Mouse (Mus musculus) retina, postnatal 1 day (tissue): Measurements from ENCODE around the gene Ttc30a1.

Experiments used
- DNase-seq: peaks from one replicate; pipeline ENCODE4 v3.0.0-alpha.2; 2012

The Ttc30a1 gene

GRCm38 (mm10) chr2:75929786-75930444 is 51.9 kb downstream of the Ttc30a1 start:
- no peak for DNase-seq

GRCm38 (mm10) chr2:75929141-75929540 is 52.6 kb downstream of the Ttc30a1 start:
- no peak for DNase-seq
